Mouse (Mus musculus) adrenal gland, postnatal 36 days (tissue): ENCODE results near the gene Degs1. TPM values are rescaled to one million over a fixed set of nuclear protein-coding genes. Genes with fewer than 3 reads are reported as not detected.

Experiments
- DNase-seq, 2 experiments: peaks; one replicate each; pipeline ENCODE4 v3.0.0; 2021; ENCODE audit warnings: mixed read lengths in 1 of 2
- total RNA-seq, 2 experiments: library from RNA; stranded (reverse); gene quantifications; 2 replicates each; pipeline ENCODE4 v1.2.3; 2021

The Degs1 gene
- total RNA-seq, 2 experiments from 2014 or later = 85.6 to 95.6 TPM

GRCm38 (mm10) chr1:182281251-182281711 lies 1.3 kb downstream of the Degs1 start:
- peak in 1 of 2 experiments; percentile 7 for DNase-seq

GRCm38 (mm10) chr1:182280577-182280976 lies 2.0 kb downstream of the Degs1 start:
- no peak for DNase-seq

- DNase-seq = no peak
Observed at GRCm38 (mm10) chr1:182280046-182280445, 2.6 kb downstream of the Degs1 start.

DNA sequence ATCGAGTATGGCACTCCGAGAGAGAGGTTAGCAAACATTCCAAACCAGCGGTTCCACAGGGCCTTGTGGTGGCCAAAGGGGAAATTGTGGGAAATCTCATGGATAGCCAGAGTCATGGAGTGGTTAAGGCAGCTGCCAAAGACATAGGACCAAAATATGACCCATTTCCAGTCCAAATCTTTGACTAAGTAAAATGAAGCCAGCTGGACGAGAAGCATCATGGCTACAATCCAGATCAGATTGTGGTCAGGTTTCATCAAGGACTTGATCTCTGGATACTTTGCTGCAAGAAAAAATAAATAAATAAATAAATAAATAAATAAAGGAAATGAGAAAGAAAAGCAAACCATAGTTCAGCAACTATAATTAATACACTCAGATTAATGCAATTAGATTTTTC lies 3.2 kb downstream of the Degs1 start:
- DNase-seq = no peak

GRCm38 (mm10) chr1:182275109-182275508 lies 7.5 kb downstream of the Degs1 start:
- DNase-seq = no peak

DNA sequence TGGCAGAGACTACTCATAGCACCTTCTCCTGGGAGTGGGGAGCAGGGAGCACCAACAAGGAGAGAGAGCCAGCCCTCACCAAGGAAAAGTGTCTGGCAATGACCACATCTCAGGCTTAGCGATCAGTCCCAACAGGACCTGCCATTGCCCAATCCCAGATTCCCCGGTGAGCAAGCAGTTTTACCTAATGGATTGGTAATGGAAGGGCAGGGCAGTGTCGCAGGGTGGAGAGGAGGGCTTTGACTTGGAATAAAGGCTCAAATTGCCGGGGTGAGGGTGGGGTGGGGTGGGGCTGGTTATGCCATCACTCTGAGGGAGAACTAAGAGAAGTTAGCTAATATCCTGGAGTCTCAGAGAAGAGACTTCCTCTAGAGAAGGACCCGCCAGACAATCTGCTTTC lies 11.0 kb downstream of the Degs1 start:
- peak in 1 of 2 experiments; percentile 29 for DNase-seq

- no peak for DNase-seq
Observed at GRCm38 (mm10) chr1:182271130-182271529, 11.5 kb downstream of the Degs1 start.

- DNase-seq = no peak
Observed at GRCm38 (mm10) chr1:182268317-182268716, 14.3 kb downstream of the Degs1 start.

- no peak for DNase-seq
Observed at GRCm38 (mm10) chr1:182266028-182266525, 16.5 kb downstream of the Degs1 start.

DNA sequence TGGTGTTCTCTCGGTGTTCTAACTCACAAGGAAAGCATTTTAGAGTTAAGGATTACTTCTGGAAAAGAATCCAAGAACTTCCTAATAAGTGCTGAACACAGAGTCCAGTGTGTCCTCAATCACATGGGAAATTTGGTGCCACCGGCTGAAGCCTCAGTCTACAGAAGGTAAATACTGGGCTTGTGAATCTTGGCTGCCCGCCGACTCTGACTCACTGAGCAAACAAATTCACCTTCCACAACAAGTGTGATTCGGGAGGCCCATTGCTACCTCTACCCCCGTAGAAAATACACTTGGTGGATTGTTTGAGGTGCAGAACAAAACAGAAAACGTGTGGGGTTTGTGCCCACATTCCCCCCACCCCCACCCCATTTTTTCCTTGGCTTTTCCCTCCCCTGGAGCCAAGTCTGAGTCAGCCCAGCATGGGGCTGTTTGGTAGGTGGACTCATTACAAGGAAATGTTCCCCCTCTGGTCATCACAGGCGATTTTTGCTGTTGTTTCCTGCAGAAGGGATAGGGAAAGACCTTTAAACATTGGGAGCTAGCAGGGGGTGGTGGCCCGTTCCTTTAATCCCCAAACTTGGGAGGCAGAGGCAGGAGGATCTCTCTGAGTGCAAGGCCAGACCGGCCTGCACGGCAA lies 26.4 kb downstream of the Degs1 start:
- peak; percentile 43 to 58 for DNase-seq

DNA sequence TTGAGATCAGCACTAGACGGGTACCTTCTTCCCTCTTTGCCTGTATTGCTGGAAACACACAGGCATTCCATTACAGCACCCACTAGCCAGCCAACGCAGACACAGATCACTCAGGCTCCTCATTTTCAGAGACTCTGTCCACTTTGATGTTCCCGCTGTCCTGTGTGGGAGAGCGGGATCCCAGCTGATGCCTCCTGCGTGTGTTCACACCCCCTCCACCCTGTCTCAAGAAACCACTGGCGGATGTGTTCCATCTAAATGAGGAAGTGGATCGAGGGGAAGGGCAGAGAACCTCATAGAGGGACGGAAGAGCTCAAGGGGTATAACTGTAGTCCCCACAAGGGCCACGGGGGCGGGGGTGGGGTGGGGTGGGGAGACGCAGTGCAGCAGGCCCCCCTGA lies 27.6 kb downstream of the Degs1 start:
- DNase-seq = no peak

DNA sequence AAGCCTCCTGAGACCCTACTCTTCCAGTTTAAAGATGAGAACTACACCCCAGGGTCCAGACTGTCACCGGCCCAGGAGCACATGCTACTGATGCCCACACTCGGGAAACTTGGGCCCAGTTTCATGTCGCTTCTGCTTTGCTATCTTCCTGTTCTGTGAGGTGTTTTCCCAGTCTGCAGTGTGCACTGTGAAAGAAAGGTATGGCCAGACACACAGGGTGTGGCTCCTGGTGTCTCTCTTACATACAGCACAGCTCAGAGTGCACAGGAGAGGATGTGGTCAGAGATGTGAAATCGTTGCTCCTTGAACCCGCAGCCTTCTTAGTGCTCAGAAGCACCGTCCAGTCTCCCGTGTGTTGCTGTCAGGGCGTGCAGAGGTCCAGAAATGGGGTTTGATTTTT lies 28.0 kb downstream of the Degs1 start:
- no peak for DNase-seq

GRCm38 (mm10) chr1:182253756-182254534 lies 28.7 kb downstream of the Degs1 start:
- DNase-seq = no peak

- DNase-seq = no peak
Observed at GRCm38 (mm10) chr1:182252534-182253171, 30.0 kb downstream of the Degs1 start.

DNA sequence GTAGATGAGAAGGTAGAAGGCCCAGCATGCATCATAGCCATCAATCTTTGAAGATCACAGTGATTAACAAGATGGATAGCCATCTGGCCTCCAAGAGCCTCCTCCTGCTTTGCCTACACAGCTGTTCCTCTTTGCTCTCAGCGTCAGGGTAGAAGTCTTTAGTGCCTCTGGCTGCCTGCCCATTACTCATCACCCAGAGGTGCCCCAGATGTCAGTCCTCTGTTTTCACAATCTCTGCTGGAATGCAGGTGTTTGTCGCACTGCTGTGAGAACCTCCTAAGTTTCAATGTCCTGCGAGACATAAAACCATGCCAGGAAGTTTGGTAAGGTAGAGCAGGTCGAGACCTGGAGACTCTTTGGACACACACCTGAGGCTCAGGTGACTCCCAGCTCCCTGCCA lies 31.9 kb downstream of the Degs1 start:
- DNase-seq = peak in 1 of 2 experiments; percentile 13

- DNase-seq = no peak
Observed at GRCm38 (mm10) chr1:182249298-182249697, 33.3 kb downstream of the Degs1 start.

DNA sequence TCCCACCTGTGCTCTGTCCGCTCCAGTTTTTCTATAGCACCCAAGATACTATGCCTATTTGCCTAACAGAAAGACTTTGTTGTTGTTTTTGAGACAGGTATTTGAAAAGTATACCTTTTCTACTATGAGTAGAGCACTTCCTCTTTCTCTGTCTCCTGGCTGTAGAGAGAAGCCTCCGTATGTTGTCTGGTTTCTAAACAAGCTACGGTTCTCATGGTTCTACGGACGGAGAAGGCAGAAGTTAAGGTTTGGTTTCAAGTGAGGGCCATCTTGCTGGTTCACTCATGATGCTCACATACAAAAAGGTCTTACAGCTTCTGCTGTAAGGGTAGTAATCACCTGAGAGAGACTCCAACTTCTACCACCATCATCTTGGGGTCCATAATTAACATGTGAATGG lies 37.6 kb downstream of the Degs1 start:
- DNase-seq = no peak

GRCm38 (mm10) chr1:182238056-182238703 lies 44.4 kb downstream of the Degs1 start:
- DNase-seq = no peak

DNA sequence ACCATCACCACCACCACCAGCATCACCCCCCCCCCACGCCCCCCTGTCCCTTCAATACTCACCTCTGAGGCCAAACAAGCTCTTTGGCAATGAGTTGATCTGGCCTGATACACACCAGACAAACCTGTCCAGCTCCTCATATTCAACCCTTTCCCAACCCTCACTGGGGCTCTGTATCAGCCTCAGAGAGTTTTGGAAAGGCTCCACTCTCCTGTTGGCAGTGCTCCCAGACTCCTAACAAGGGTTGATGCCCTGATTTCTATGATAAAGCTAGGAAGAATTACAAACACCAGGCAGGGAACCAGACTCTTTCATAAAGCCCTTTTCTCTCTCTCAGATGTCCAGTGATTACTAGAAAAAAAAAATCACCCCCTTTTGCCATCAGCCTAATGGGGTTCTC lies 45.2 kb downstream of the Degs1 start:
- DNase-seq = peak in 1 of 2 experiments; percentile 54

GRCm38 (mm10) chr1:182235174-182235573 lies 47.4 kb downstream of the Degs1 start:
- no peak for DNase-seq

DNA sequence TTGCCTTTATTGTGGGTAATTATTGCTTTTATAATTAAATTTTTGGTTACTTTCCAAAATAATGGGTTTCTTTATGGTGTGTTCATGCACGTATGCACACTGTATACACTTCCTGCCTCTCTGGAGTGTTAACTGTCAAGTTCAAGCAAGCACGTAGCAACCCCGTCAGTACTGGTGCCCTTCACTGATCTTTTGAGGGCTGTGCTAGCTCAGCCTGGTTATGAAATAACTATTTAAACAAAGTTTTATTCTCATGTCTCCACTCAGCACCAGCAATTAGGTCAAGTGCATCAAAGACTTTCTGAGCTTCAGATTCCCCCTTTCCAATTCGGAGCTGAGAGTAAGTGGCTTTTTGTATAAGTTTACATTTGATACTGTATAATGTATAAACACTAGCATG lies 53.2 kb downstream of the Degs1 start:
- DNase-seq = no peak
